Mouse (Mus musculus) hindbrain, postnatal 0 days (tissue): ENCODE data around the gene Ptgir. TPM values are rescaled to one million over a fixed set of nuclear protein-coding genes. Genes with fewer than 3 reads are reported as not detected.
A peak's percentile ranks its signal among the peaks of the same experiment; 100 is the strongest.

Experiments
- ATAC-seq: fragments of 200-750 bp; cut with Nextera tagmentation; 2 replicates; pipeline ENCODE4 v1.8.0; 2017; ENCODE audit warnings: mild to moderate bottlenecking, moderate TSS enrichment, moderate library complexity
- DNase-seq: peaks from one replicate; pipeline ENCODE4 v3.0.0-alpha.2; 2015; ENCODE audit warnings: low spot score
- H3K27ac ChIP-seq: fragments of 300-500 bp; sonication (generic); 2 replicates; pipeline ENCODE4 v1.5.1; 2014; ENCODE audit warnings: mild to moderate bottlenecking
- H3K27me3 ChIP-seq: fragments of 300-500 bp; sonication (generic); 2 replicates; pipeline ENCODE4 v1.6.1; 2014; ENCODE audit warnings: low read length, mixed read lengths; ENCODE audit not compliant: insufficient read depth
- H3K36me3 ChIP-seq: fragments of 300-500 bp; sonication (generic); 2 replicates; pipeline ENCODE4 v1.6.1; 2014; ENCODE audit warnings: low read length, mixed read lengths; ENCODE audit not compliant: insufficient read depth
- H3K4me1 ChIP-seq: fragments of 300-500 bp; sonication (generic); 2 replicates; pipeline ENCODE4 v1.6.1; 2014; ENCODE audit warnings: antibody characterized with exemption, low read length, mixed read lengths; ENCODE audit not compliant: insufficient read depth
- H3K4me2 ChIP-seq: fragments of 300-500 bp; sonication (generic); 2 replicates; pipeline ENCODE4 v1.6.1; 2014; ENCODE audit warnings: low read depth, mild to moderate bottlenecking, low read length, moderate library complexity, mixed read lengths
- H3K4me3 ChIP-seq: fragments of 300-500 bp; sonication (generic); 2 replicates; pipeline ENCODE4 v1.5.1; 2014; ENCODE audit warnings: low read length
- H3K9ac ChIP-seq: fragments of 300-500 bp; sonication (generic); replicated peaks from 2 replicates; pipeline ENCODE4 v1.6.1; 2014; ENCODE audit warnings: mild to moderate bottlenecking, low read length, moderate library complexity, mixed read lengths
- H3K9me3 ChIP-seq: fragments of 300-500 bp; sonication (generic); 2 replicates; pipeline ENCODE4 v1.6.1; 2016; ENCODE audit warnings: low read length, mixed read lengths
- CTCF ChIP-seq: IDR thresholded peaks from 2 replicates; pipeline ENCODE4 v1.5.1; 2016; ENCODE audit warnings: antibody characterized with exemption, control low read depth, low read depth
- WGBS: fragments of 180-500 bp; shearing (Covaris S2); extraction: QIAGEN DNeasy Blood & Tissue Kit; methylation state at CpG from one replicate; pipeline ENCODE4 v1.1.7; 2014; 5-methylcytosine and 5-hydroxymethylcytosine counted together
- polyA plus RNA-seq: library from polyadenylated mRNA; unstranded; fragments of >200 nt; fragmentation: Nextera tagmentation; extraction: Ambion mirVana; gene quantifications from 2 replicates; pipeline ENCODE4 v1.2.1, GENCODE M21; 2015
- total RNA-seq: library from RNA; depleted of rRNA; stranded (reverse); fragments of >200 nt; gene quantifications from 2 replicates; pipeline ENCODE4 v1.2.3, GENCODE M21; 2014

Gene Ptgir
- total and polyA plus RNA-seq, 2 experiments from 2014 or later, result 0.05 to 0.21 TPM

GRCm38 (mm10) chr7:16877717-16878116 lies 28.6 kb upstream of the Ptgir start:
- peaks cover 5% of the 10 kb centered on the region for H3K4me1 ChIP-seq
- H3K9me3 ChIP-seq, result no peaks in the 10 kb centered on the region
- 89% methylated on average over 3 of the region's 3 CpGs for WGBS
- H3K4me2 ChIP-seq, result no peak overlapping the region
- H3K27me3 ChIP-seq, result no peaks in the 10 kb centered on the region
- H3K27ac ChIP-seq, result no peak overlapping the region
- no peak overlapping the region for H3K4me3 ChIP-seq
- H3K9ac ChIP-seq, result no peak overlapping the region
- ATAC-seq, result no peak
- H3K36me3 ChIP-seq, result 0 out of 2 replicates have a peak, but pooled peaks cover under 1% of the 10 kb centered on the region
- no peak for DNase-seq
- no peak; the same call in 1 of the 2 replicates for TF ChIP-seq CTCF

- peaks cover 5% of the 10 kb centered on the region for H3K4me1 ChIP-seq
- 27% methylated on average over 9 of the region's 9 CpGs for WGBS
- no peak for ATAC-seq
- TF ChIP-seq CTCF, result no peak
- no peak overlapping the region for H3K9ac ChIP-seq
- no peak overlapping the region for H3K4me2 ChIP-seq
- H3K27me3 ChIP-seq, result no peaks in the 10 kb centered on the region; the same call in 1 of the 2 replicates
- H3K36me3 ChIP-seq, result peaks cover 7% of the 10 kb centered on the region; the same call in 1 of the 2 replicates
- no peak overlapping the region for H3K27ac ChIP-seq
- H3K4me3 ChIP-seq, result no peak overlapping the region
- peak; percentile 53 for DNase-seq
- no peaks in the 10 kb centered on the region for H3K9me3 ChIP-seq
These were observed 26.3 kb upstream of the Ptgir start for GRCm38 (mm10) chr7:16879796-16880547.

DNA sequence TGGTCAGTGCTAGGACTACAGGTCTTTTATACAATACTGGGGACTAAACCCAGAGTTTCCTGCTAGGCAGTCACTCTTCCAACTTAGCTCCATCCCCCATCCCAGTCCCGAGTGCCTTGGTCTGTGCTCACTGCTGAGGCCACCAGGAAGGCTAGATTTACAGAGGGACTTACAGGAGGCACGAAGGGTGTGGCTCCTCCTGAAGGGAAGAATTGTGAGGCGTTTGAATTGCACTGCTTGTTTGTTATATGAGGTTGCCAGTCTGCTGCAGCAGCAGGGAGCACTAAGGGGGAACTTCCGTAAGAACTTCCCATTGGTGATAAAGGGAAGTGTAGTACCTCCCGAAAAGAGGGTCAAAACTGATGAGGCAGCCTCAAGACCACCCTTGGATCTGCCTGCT lies 25.7 kb upstream of the Ptgir start:
- 22% methylated on average over 5 of the region's 5 CpGs for WGBS
- H3K27ac ChIP-seq, result no peak overlapping the region
- peaks cover 5% of the 10 kb centered on the region for H3K4me1 ChIP-seq
- H3K9ac ChIP-seq, result no peak overlapping the region
- H3K4me2 ChIP-seq, result no peak overlapping the region
- no peak overlapping the region for H3K4me3 ChIP-seq
- H3K9me3 ChIP-seq, result no peaks in the 10 kb centered on the region
- peaks cover 7% of the 10 kb centered on the region; the same call in 1 of the 2 replicates for H3K36me3 ChIP-seq
- TF ChIP-seq CTCF, result no peak
- H3K27me3 ChIP-seq, result no peaks in the 10 kb centered on the region; the same call in 1 of the 2 replicates
- DNase-seq (no peak), ATAC-seq (no peak)

DNA sequence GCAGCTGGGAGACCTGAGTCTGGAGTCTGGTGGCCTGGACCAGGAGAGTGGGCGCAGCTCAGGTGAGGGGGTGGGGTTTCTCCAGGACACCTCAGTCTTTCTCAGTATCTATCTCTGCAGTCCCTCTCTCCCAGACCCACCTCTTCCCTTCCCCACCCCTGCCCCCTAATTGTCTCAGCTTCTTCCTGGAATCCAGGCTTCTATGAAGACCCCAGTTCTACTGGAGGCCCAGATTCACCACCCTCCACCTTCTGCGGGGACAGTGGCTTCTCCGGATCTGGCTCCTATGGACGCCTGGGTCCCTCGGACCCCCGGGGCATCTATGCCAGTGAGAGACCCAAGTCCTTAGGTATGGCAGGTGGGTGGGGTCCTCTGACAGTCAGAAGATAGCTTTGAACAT lies 23.1 kb upstream of the Ptgir start:
- DNase-seq, result no peak
- no peak for ATAC-seq
- WGBS, result 93% methylated on average over 6 of the region's 6 CpGs
- TF ChIP-seq CTCF, result no peak
- Histone ChIP-seq H3K9me3 (no peaks in the 10 kb centered on the region), H3K36me3 (peaks cover 15% of the 10 kb centered on the region; the same call in 1 of the 2 replicates), H3K27me3 (no peaks in the 10 kb centered on the region; the same call in 1 of the 2 replicates), H3K9ac (no peak overlapping the region), H3K4me3 (no peak overlapping the region), H3K4me2 (no peak overlapping the region), H3K27ac (no peak overlapping the region), H3K4me1 (no peaks in the 10 kb centered on the region)

- H3K9me3 ChIP-seq, result no peaks in the 10 kb centered on the region
- H3K27me3 ChIP-seq, result no peaks in the 10 kb centered on the region; the same call in 1 of the 2 replicates
- H3K36me3 ChIP-seq, result peaks cover 17% of the 10 kb centered on the region; the same call in 1 of the 2 replicates
- H3K27ac ChIP-seq, result no peak overlapping the region
- H3K4me3 ChIP-seq, result no peak overlapping the region
- no peak for TF ChIP-seq CTCF
- no peak overlapping the region for H3K4me2 ChIP-seq
- no peaks in the 10 kb centered on the region for H3K4me1 ChIP-seq
- H3K9ac ChIP-seq, result no peak overlapping the region
- no peak for DNase-seq
- no peak for ATAC-seq
- 75% methylated on average over 4 of the region's 4 CpGs for WGBS
These were observed 22.0 kb upstream of the Ptgir start for GRCm38 (mm10) chr7:16884334-16884733.

GRCm38 (mm10) chr7:16885271-16885776 lies 21.0 kb upstream of the Ptgir start:
- Histone ChIP-seq H3K9me3 (no peaks in the 10 kb centered on the region), H3K27me3 (no peaks in the 10 kb centered on the region; the same call in 1 of the 2 replicates), H3K4me1 (no peaks in the 10 kb centered on the region), H3K27ac (no peak overlapping the region), H3K4me3 (peak overlapping the region; percentile 16; the same call in 1 of the 2 replicates), H3K36me3 (peaks cover 17% of the 10 kb centered on the region; the same call in 1 of the 2 replicates), H3K9ac (no peak overlapping the region), H3K4me2 (peak overlapping the region; percentile 19; the same call in 1 of the 2 replicates)
- WGBS, result 13% methylated on average over 53 of the region's 95 CpGs
- TF ChIP-seq CTCF, result no peak
- peak; percentile 60 for DNase-seq
- peak; percentile 22; the same call in 1 of the 2 replicates for ATAC-seq
